Mouse (Mus musculus): ENCODE results near the gene Gm4884. TPM values are rescaled to one million over a fixed set of nuclear protein-coding genes. Genes with fewer than 3 reads are reported as not detected.
"Not testable (repeated sequence)": the region's sequence is repeated elsewhere in the genome, so short reads cannot be mapped to it uniquely, and the experiment has no call there.

Gm4884 gene
- not detected for total RNA-seq (2021)
- long read RNA-seq, experiment 1, result 0 reads
- long read RNA-seq, experiment 2, result 0 reads

DNA sequence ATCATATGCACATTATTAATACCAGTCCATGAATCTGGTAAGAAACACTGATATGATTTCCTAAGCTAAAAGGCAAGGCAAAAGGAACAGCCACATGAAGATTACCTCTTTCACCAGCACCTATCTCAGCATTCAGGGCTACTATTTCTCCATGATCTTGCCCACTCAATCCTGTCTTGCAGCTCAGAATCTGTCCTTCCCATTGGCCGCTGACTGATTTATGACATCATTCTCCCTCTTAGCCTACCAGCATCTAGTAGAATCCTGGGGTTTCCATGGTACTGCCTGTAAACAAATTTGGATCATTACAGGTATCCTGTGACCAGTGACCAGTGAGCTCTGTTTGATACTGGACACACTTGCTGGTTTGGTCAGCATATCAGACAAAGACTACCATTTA is at the start of gene Gm4884:
TSS of gene Gm4884 (plus strand) at position 301 of the 400 bp plus-strand sequence.
- DNase-seq (ENCODE audit: low spot score in 2 of 2), result not testable (repeated sequence)

DNA sequence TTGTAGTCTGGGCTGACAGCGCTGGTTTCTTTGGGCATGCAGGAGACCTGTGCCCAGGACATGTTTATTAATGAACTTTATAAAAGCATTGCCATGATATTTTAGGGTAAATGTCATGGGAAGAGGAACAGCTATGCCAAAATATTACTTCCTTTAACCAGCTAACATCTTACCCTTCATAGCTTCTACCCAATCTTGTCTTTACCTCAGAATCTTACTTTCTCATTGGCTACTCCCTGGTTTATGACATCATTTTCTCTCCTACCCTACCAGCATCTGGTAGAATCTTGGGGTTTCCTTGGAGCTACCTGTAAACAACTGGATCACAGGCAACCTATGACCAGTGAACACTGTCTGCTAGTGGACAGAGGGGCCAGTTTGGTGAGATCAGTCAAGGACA is 45.3 kb upstream of the Gm4884 start, which contains the start of gene 4930433I11Rik:
TSS of gene 4930433I11Rik (plus strand) at position 301 of the 400 bp plus-strand sequence.
- no peak for DNase-seq (ENCODE audit: low spot score in 2 of 2)

DNA sequence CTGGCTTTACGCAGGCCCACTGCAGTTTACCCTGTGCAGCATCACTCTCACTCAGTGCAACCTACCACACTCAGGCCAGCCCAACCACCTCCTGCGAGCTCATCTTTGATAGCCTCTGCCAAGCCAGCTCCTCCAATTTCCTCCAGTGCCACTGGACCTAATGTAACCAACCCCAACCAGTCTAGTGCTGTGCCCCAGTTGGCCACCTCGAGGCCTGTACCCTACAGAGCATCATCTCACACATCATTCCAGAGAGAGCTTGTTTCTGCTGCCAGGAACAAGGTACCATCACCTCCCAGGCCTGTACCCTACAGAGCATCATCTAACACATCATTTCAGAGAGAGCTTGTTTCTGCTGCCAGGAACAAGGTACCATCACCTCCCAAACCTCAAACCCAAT is 11.5 kb downstream of the Gm4884 start:
- not testable (repeated sequence) for DNase-seq (ENCODE audit: low spot score in 2 of 2)

Other genes starting within 250 kb of the Gm4884 start
- 1 to 10 TPM; 3.1 to 4.1 TPM for gene Vstm2b, start 134.4 kb upstream of the Gm4884 start, total RNA-seq (2021)
- gene 4930433I11Rik, start 45.2 kb upstream of the Gm4884 start, total RNA-seq (2021), result not detected
- gene Gm5592, start 121.1 kb downstream of the Gm4884 start, total RNA-seq (2021), result not detected

Data from adrenal gland, postnatal 4 days (tissue).